Mouse (Mus musculus) liver, postnatal 0 days (tissue): Measurements from ENCODE around the gene Knop1.

Source experiments
- CTCF ChIP-seq: sonication (generic); IDR thresholded peaks from 2 replicates; pipeline ENCODE4 v1.5.1; 2016; ENCODE audit warnings: antibody characterized with exemption, low read depth
- EP300 ChIP-seq: IDR thresholded peaks from 2 replicates; pipeline ENCODE4 v1.6.1; 2016; ENCODE audit warnings: antibody characterized with exemption, low read depth, mild to moderate bottlenecking

DNA sequence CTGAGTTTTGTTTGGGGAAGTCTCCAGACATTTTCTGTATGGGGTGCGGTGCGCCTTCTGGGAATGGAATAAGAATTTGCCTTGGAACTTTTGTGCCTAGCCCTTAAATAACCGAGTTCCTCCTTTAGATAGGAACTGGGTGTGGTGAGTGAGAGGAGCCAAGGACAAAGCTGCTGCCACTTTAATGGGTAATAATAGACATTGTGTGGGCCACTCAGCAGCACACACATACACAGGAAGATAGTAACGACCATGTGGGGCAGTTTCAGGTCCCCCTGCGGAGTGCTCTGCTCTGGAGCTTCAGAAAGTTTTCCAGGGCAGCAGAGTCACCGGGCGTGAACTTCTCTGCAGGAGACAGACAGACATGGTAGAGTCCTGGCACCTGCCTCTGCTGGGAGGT is 34.7 kb downstream of the Knop1 start:
- TF ChIP-seq CTCF, result no peak
- no peak for TF ChIP-seq EP300
